Mouse (Mus musculus): ENCODE data around the gene Col19a1. TPM values are rescaled to one million over a fixed set of nuclear protein-coding genes. Genes with fewer than 3 reads are reported as not detected.
A peak's percentile ranks its signal among the peaks of the same experiment; 100 is the strongest.

Gene Col19a1
- total and polyA plus RNA-seq, 2 experiments = not detected

- no peak overlapping the region for H3K4me3 ChIP-seq (ENCODE audit: insufficient read depth, low read depth, low read length)
- no peak for TF ChIP-seq POLR2A (IDR thresholded peaks at IDR 0.05; ENCODE audit: extremely low read depth, insufficient read depth, low read length)
- no peak for TF ChIP-seq CTCF (IDR thresholded peaks at IDR 0.05; ENCODE audit: low read depth, low read length)
- WGBS = 87% methylated on average over 4 of the region's 4 CpGs
Measured at GRCm38 (mm10) chr1:24495400-24495799, 91.9 kb downstream of the Col19a1 start.

GRCm38 (mm10) chr1:24484161-24484560, 103.1 kb downstream of the Col19a1 start:
- H3K36me3 ChIP-seq (ENCODE audit: control insufficient read depth, insufficient read depth, low read length) = no peaks in the 10 kb centered on the region
- H3K4me3 ChIP-seq (ENCODE audit: insufficient read depth, low read depth, low read length) = no peak overlapping the region
- H3K4me1 ChIP-seq (ENCODE audit: control insufficient read depth, insufficient read depth, low read length) = no peaks in the 10 kb centered on the region
- no peak overlapping the region for H3K9ac ChIP-seq (ENCODE audit: low read depth, low read length)
- TF ChIP-seq CTCF (IDR thresholded peaks at IDR 0.05; ENCODE audit: low read depth, low read length) = no peak
- no peak for TF ChIP-seq POLR2A (IDR thresholded peaks at IDR 0.05; ENCODE audit: extremely low read depth, insufficient read depth, low read length)
- H3K27ac ChIP-seq (replicated peaks; ENCODE audit: insufficient read depth, low read depth, low read length) = no peak overlapping the region
- H3K79me2 ChIP-seq (ENCODE audit: control insufficient read depth, insufficient read depth, low read length) = no peaks in the 10 kb centered on the region
- H3K27me3 ChIP-seq (ENCODE audit: control insufficient read depth, insufficient read depth, low read length) = no peaks in the 10 kb centered on the region
- 77% methylated on average over 5 of the region's 5 CpGs for WGBS
- DNase-seq (ENCODE audit: extremely low read depth, low read depth, low spot score) = no peak

More at GRCm38 (mm10) chr1:24495400-24495799, 91.9 kb downstream of the Col19a1 start:
- H3K9ac ChIP-seq (ENCODE audit: low read depth, low read length) = no peak overlapping the region
- H3K27me3 ChIP-seq (ENCODE audit: control insufficient read depth, insufficient read depth, low read length) = no peaks in the 10 kb centered on the region
- no peaks in the 10 kb centered on the region for H3K4me1 ChIP-seq (ENCODE audit: control insufficient read depth, insufficient read depth, low read length)
- H3K27ac ChIP-seq (replicated peaks; ENCODE audit: insufficient read depth, low read depth, low read length) = no peak overlapping the region
- no peak for DNase-seq (ENCODE audit: extremely low read depth, low read depth, low spot score)
- H3K79me2 ChIP-seq (ENCODE audit: control insufficient read depth, insufficient read depth, low read length) = no peaks in the 10 kb centered on the region
- no peaks in the 10 kb centered on the region for H3K36me3 ChIP-seq (ENCODE audit: control insufficient read depth, insufficient read depth, low read length)

GRCm38 (mm10) chr1:24471096-24471710, 116.1 kb downstream of the Col19a1 start:
- DNase-seq (ENCODE audit: extremely low read depth, low read depth, low spot score) = peak; percentile 24
- no peaks in the 10 kb centered on the region for H3K79me2 ChIP-seq (ENCODE audit: control insufficient read depth, insufficient read depth, low read length)
- no peak overlapping the region for H3K4me3 ChIP-seq (ENCODE audit: insufficient read depth, low read depth, low read length)
- H3K36me3 ChIP-seq (ENCODE audit: control insufficient read depth, insufficient read depth, low read length) = no peaks in the 10 kb centered on the region
- no peak overlapping the region for H3K9ac ChIP-seq (ENCODE audit: low read depth, low read length)
- H3K4me1 ChIP-seq (ENCODE audit: control insufficient read depth, insufficient read depth, low read length) = no peaks in the 10 kb centered on the region
- WGBS = 75% methylated on average over 7 of the region's 7 CpGs
- no peak for TF ChIP-seq POLR2A (IDR thresholded peaks at IDR 0.05; ENCODE audit: extremely low read depth, insufficient read depth, low read length)
- TF ChIP-seq CTCF (IDR thresholded peaks at IDR 0.05; ENCODE audit: low read depth, low read length) = no peak
- H3K27ac ChIP-seq (replicated peaks; ENCODE audit: insufficient read depth, low read depth, low read length) = no peak overlapping the region
- no peaks in the 10 kb centered on the region for H3K27me3 ChIP-seq (ENCODE audit: control insufficient read depth, insufficient read depth, low read length)

- H3K36me3 ChIP-seq (ENCODE audit: control insufficient read depth, insufficient read depth, low read length) = no peaks in the 10 kb centered on the region
- no peak for DNase-seq (ENCODE audit: extremely low read depth, low read depth, low spot score)
- WGBS = 86% methylated on average over 5 of the region's 5 CpGs
- no peak overlapping the region for H3K9ac ChIP-seq (ENCODE audit: low read depth, low read length)
- no peaks in the 10 kb centered on the region for H3K4me1 ChIP-seq (ENCODE audit: control insufficient read depth, insufficient read depth, low read length)
- no peaks in the 10 kb centered on the region for H3K79me2 ChIP-seq (ENCODE audit: control insufficient read depth, insufficient read depth, low read length)
- H3K27me3 ChIP-seq (ENCODE audit: control insufficient read depth, insufficient read depth, low read length) = no peaks in the 10 kb centered on the region
- H3K4me3 ChIP-seq (ENCODE audit: insufficient read depth, low read depth, low read length) = no peak overlapping the region
- no peak overlapping the region for H3K27ac ChIP-seq (replicated peaks; ENCODE audit: insufficient read depth, low read depth, low read length)
- TF ChIP-seq POLR2A (IDR thresholded peaks at IDR 0.05; ENCODE audit: extremely low read depth, insufficient read depth, low read length) (no peak), CTCF (IDR thresholded peaks at IDR 0.05; ENCODE audit: low read depth, low read length) (no peak)
Measured at GRCm38 (mm10) chr1:24470633-24471032, 116.6 kb downstream of the Col19a1 start.

- no peaks in the 10 kb centered on the region for H3K79me2 ChIP-seq (ENCODE audit: control insufficient read depth, insufficient read depth, low read length)
- no peak for TF ChIP-seq POLR2A (IDR thresholded peaks at IDR 0.05; ENCODE audit: extremely low read depth, insufficient read depth, low read length)
- TF ChIP-seq CTCF (IDR thresholded peaks at IDR 0.05; ENCODE audit: low read depth, low read length) = no peak
- no peaks in the 10 kb centered on the region for H3K27me3 ChIP-seq (ENCODE audit: control insufficient read depth, insufficient read depth, low read length)
- no peaks in the 10 kb centered on the region for H3K36me3 ChIP-seq (ENCODE audit: control insufficient read depth, insufficient read depth, low read length)
- WGBS = 71% methylated on average over 3 of the region's 3 CpGs
- no peak overlapping the region for H3K27ac ChIP-seq (replicated peaks; ENCODE audit: insufficient read depth, low read depth, low read length)
- H3K9ac ChIP-seq (ENCODE audit: low read depth, low read length) = no peak overlapping the region
- no peaks in the 10 kb centered on the region for H3K4me1 ChIP-seq (ENCODE audit: control insufficient read depth, insufficient read depth, low read length)
- H3K4me3 ChIP-seq (ENCODE audit: insufficient read depth, low read depth, low read length) = no peak overlapping the region
- no peak for DNase-seq (ENCODE audit: extremely low read depth, low read depth, low spot score)
Measured at GRCm38 (mm10) chr1:24461305-24461887, 125.9 kb downstream of the Col19a1 start.

GRCm38 (mm10) chr1:24458015-24458414, 129.3 kb downstream of the Col19a1 start:
- no peak for TF ChIP-seq POLR2A (IDR thresholded peaks at IDR 0.05; ENCODE audit: extremely low read depth, insufficient read depth, low read length)
- TF ChIP-seq CTCF (IDR thresholded peaks at IDR 0.05; ENCODE audit: low read depth, low read length) = no peak
- no peaks in the 10 kb centered on the region for H3K79me2 ChIP-seq (ENCODE audit: control insufficient read depth, insufficient read depth, low read length)
- no peak overlapping the region for H3K27ac ChIP-seq (replicated peaks; ENCODE audit: insufficient read depth, low read depth, low read length)
- WGBS = 75% methylated on average over 2 of the region's 2 CpGs
- no peaks in the 10 kb centered on the region for H3K36me3 ChIP-seq (ENCODE audit: control insufficient read depth, insufficient read depth, low read length)
- no peaks in the 10 kb centered on the region for H3K27me3 ChIP-seq (ENCODE audit: control insufficient read depth, insufficient read depth, low read length)
- no peaks in the 10 kb centered on the region for H3K4me1 ChIP-seq (ENCODE audit: control insufficient read depth, insufficient read depth, low read length)
- no peak overlapping the region for H3K9ac ChIP-seq (ENCODE audit: low read depth, low read length)
- DNase-seq (ENCODE audit: extremely low read depth, low read depth, low spot score) = no peak
- H3K4me3 ChIP-seq (ENCODE audit: insufficient read depth, low read depth, low read length) = no peak overlapping the region
